Mouse (Mus musculus) adrenal gland, postnatal 10 days (tissue): ENCODE results near the gene Flad1. TPM values are rescaled to one million over a fixed set of nuclear protein-coding genes. Genes with fewer than 3 reads are reported as not detected.

Experiments
- DNase-seq: peaks from one replicate; pipeline ENCODE4 v3.0.0; 2021; ENCODE audit warnings: mixed read lengths
- long read RNA-seq, 2 experiments: library from polyadenylated mRNA; stranded (forward); transcript quantifications; one replicate each; pipeline ENCODE4 v2.0.0; 2021
- total RNA-seq, 2 experiments: library from RNA; stranded (reverse); gene quantifications; 2 replicates each; pipeline ENCODE4 v1.2.3; 2021

Flad1 gene
- 10 to 100 TPM; 49.4 to 54.6 TPM for total RNA-seq
- long read RNA-seq, experiment 1, transcript Flad1-204 (8 exons, 2,892 nt), result major isoform, 59 of 102 reads
- long read RNA-seq, experiment 1, transcript Flad1-202 (8 exons, 2,238 nt), result minor isoform, 11 of 102 reads
- long read RNA-seq, experiment 1, partial matches to known transcripts, result 11 of 102 reads
- long read RNA-seq, experiment 1, other reads (novel, unspliced or antisense), result 20 of 102 reads
- long read RNA-seq, experiment 2, transcript Flad1-204 (8 exons, 2,892 nt), result major isoform, 34 of 62 reads
- long read RNA-seq, experiment 2, partial matches to known transcripts, result 7 of 62 reads
- long read RNA-seq, experiment 2, other reads (novel, unspliced or antisense), result 19 of 62 reads

DNA sequence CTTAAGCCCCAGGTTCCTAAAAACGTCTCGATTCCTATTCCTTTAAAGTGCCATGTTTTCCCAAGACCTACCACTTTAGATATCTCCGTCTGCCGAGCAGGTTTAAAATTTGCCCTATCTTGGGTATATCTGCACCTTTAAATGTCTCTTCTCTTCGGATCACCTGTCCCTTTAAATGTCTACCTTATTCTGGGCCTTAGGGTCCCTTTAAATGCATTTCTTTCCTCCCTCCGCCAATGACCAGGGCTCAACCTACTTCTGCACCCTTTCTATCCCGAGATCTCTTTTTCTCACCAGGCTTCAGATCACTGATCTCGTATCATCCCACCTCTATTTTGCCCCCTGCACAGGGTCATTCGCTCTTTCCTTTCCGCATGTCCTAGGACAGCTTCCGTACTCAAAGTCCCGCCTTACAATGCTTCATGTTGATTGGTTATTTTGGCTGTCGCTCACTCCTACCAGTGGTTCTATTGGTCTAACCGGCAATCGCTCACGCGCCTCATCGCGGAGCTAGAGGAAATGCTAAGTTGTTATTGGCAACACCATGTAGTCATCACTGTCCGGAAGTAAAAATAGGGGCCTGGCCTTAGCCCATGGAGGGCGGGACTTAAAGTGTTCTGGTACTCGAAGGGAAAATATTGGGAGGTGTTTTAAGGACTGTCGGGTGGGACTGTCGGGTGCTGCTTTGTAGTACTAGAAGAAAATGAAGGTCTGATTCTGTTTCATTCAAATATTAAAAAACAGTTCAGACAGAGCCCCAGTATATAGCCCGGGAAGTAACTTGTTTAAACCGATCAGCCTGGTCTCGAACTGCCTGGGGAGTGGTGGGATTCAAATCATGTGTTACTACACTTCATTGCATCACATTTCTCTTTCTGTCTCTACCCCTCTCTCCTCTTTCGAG lies at the start of gene Flad1:
TSS of gene Flad1 (minus strand) at position 381 of the 904 bp plus-strand sequence.
- peak; percentile 96 for DNase-seq

DNA sequence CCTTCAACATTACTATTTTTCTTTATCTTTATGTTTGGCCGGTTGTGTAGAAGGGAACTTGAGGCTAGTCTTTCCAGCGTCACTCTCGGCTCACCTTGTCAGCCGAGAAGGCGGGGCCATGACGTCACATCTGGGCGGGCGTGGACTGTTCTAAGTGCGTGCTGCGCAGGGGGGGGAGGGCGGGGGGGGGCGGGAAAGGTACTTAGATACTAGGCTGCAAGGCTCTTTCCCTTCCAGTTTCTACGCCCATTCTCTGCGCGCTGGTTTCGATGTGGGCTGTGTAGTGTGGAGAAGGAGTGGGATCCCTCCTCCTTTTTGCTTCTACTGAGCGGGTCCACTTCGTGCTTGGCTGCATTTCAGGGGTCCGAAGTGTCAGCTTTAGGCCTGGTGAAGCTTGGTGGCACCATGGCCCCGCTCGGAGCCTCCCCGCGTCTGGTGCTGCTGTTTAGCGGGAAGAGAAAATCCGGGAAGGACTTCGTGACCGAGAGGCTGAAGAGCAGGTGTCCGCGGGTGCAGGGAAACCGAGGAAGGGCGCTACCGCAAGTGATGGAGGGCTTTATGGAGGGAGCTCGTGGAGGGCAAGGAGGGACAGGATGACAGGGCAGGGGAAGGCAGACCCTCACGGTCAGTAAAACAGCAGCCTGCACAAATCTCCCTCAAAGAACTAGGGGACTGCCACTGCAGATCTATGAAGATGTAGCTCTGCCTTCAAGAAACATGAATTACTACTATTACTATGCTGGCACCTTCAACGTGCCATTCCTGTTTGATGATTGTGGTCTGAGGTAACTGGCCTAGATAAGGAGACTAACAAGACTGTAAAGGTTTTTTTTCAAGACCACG lies 47.5 kb upstream of the Flad1 start:
- peak; percentile 96 for DNase-seq

DNA sequence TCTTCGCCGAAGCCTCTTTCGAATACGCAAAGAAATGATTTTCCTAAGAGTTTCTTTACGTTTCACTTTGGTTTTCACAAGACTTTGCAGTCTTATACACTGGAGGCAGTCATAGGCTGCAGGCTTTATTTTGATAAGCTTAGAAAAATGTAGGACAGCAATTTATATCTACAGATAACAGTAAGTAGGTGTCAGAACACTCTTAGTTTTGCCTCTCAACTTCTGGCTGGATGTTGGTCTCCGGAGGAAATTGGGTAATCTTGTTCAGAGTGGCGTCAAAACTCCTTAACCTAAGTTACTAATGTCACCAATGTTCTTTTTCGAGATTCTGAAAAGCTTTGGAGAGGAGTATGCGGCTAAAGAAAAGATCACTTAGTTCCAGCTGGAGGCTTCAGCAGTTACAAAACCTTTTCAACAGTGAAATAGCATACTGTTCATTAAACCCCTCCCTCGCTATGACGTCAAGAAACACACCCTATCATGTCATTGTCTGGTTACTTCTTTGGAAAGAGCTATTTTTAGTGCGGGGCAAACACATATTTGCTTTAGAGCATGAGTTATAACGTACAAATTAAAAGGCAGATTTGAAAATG lies 46.8 kb upstream of the Flad1 start:
- no peak for DNase-seq

DNA sequence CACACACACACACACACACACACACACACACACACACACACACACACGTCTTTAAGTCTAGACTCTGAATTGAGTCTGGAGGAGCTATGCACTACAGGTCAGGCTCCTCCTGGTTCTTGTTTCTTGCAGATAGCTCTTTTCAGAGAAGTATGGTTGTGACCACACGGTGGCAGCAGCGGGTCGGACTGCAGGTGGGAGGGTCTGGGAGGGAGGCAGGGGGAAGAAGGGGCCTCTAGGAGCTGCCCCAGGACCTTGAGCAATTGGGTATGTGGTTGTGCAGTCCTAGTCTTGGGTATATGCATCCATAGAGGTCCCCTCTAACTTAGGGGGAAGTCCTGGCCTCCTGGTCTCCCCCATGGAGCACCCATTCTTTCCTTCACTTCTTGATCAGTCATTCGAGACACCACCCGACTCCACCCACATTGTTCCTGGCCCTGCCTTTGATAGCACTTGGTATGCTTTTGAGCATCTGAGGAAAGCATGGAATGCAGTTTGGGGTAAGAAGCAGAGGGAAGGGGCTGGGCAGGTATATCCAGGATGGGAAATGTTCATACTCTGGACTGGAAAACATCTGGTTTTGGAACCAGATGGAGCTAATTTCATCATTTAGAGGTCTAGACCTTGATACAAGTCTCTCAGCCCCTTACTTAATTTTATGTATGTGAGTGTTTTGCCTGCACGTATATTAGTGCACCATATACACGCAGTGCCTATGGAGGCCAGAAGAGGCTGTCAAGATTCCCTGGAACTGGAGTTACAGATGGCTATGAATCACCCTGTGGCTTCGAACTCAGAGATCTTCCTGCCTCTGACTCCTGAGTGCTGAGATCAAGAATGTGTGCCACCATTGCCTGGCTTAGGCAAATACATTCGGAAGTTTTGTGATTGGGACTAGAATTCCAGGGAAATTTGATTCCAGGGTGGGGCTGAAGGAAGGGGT lies 45.3 kb upstream of the Flad1 start:
- DNase-seq, result peak; percentile 83

- no peak for DNase-seq
Observed at GRCm38 (mm10) chr3:89455786-89456285, 44.2 kb upstream of the Flad1 start.

DNA sequence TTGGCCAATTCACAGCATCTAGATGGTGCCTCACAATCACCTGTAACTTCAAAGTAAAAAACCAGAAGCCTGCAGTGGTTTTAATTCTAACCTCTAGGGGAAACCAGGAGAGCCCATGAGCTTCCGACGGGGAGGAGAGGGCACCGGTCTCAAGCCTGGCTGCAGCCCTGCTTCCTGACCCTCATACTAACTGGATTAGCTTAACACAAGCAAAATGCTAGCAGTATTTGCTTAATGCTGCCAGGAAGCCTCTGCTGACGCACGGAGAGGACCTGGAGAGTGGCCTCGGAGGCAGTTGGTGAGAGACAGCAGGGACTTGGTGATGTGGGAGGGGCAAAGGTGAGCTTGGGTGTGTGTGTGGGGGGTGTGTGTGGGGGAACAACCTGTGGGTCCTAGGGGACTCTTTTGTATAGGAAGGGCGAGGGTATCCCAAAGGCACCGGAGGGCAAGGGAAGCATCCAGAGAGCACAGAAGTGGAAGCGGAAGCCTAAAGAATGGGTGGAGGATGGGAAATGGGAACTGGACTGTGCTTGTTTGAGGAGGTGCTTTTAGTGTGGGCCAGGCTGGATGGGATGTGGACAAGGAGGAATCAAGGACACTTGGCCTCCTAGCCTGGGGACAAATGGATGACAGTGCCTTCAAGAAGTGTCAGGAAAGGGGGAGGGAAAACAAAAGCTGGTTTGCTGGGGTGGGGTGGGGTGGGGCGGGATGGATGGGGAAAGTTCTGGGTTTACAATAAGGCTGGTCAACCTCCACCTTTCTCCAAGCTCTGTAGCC lies 42.9 kb upstream of the Flad1 start, which contains the start of gene Pmvk:
TSS of gene Pmvk (plus strand) at position 141 of the 777 bp plus-strand sequence.
- no peak for DNase-seq

DNA sequence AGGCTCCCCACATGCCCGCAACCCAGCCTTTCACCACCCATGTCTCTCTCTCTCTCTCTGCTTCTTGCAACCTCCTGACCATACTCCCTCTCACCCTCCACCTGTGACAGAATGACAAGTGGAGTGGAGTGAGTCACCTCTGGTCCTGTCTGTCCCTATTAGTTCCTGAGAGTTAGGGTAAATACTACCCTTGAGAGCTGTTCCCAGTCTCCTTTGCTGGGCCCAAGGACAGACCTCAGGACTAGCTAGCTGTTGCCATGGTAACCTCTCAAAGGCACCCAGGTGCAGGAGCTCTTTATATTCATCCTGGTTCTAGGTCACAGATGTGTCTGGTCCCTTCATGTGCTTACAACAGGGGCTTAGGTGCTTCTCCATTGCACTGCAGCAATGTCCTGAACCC lies 40.2 kb upstream of the Flad1 start:
- DNase-seq, result no peak

DNA sequence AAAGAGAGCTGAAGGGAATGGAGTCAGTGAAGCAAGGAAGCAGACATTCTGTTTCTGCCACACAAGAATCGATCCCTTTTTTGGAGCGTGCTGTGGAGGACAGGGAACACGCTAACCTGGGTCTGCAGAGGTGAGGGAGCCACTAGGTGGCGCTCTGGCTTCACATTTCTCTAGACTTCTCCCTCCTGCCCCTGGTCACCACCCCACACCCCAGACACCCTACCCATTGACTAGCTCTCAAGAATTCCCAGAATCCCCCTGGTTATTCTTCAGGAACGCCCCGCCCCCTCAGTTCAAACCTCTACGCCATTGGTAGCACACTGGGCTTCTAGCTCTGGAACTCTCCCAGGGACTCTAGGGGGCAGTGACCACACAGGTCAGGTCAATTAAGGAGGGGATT lies 37.9 kb upstream of the Flad1 start:
- peak; percentile 81 for DNase-seq

DNA sequence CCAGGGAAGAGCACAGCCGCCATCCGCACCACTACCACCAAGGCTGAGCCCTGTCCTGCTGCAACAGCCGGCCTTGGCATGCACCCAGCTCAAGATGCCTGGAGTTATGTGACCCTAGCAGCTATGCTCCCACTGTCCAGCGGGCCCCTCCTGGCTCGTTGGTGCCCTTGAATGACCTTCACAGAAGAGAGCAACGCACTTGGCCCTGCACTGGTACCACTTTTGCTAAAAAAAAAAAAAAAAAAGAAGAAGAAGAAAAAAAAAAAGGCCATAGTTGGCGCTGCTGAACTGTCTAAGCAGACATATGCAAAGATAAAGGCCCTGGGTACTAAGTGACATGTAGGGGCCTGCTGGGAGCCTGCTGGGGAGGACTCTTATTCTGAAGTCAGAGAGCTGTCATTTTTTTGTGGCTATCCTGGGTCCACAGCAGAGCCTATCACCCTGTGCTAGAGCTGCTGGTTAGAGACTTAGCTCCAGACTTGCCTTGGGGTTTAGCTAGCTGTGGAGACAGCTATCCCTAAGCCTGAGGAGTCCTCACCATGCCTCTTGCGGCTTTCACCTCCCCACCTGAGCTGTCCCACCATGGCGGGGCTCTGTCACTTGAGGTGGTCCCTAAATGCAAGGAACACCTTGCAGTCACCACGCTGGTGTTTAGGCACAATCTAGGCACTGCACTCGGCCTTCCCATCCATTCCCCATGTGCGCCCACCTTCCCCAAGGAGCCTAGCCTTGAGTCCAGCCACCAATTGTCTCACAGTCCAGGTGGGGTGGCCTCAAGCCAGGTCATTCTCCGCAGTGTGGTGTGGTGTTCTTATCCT lies 37.3 kb upstream of the Flad1 start:
- DNase-seq, result peak; percentile 83

DNA sequence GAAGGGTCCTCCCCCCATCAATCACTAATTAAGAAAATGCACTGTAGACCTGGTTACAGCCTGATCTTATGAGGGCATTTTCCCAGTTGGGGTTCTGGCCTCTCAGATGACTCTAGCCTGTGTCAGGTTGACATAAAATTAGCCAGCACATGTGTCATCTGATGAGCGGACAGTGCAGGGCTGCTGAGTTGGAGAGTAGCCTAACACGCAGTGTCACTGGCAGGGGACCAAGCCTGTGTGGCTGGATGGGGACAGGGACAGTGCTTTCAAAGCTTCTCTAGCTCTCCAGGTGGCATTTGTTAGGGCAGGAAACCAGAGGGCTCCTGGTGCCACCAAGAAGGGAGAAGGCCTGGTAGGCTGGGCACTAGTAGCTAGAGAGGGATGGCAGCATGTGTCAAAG lies 29.0 kb upstream of the Flad1 start:
- peak; percentile 64 for DNase-seq

DNA sequence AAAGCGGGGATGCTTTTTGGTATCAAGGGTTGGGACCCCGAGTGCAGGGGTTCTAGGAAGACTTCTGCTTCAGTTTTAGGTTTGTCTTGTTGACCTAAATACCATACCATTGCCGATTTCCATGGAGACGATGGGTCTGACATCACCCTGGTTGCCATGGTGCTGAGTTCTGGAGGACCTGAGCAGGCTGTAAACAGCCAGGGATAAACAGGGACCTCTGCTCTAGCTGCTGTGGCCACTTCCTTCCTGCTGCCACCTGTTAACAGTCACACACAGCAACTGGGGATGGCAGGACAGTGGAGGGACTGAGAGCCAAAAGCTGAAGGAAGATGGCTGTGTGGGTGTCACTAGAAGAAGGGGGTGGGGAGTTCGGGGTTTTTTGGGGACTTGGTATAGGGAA lies 25.6 kb upstream of the Flad1 start:
- peak; percentile 40 for DNase-seq

DNA sequence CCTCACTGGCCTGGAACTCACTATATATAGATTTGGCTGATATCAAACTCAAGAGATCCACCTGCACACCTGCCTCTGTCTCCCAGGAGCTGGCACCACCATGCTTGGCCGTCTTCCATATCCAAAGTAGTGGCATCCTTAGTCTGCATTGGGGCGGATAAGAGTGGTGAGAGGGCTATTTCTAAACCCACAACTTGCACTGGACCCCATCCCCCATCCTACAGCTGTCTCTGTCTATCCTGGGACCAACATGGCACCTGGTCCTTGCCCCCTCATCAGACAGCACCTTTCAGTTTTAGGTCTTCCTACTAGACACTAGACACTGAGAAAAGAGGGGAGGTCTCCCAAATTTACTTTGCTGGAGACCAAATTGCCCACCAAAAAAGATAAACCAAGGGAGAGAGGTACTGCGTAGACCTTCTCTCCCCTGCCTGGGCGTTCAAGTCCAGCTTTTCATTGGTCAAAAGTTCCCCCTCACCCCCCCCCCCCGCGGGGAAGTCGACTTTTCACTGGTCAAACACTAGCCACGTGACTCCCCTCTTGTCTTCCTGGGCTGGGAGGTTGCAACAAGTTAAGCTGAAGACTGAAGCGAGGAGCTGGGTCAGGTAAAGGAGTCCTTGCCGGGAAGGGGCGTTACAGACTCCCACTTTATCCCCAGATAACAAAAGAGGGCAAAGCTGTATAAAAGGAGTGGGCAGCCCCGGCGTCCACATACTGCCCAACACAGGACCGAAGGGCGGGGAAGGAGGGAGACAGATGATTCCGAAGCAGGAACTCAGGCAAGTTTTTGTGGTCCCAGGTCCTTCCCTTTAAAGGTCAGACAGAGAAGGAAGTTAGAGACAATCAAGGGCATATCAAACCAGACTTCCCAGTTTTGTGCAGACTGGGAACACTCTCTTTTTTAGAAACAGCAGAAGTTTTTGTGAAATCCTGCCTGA lies 24.8 kb upstream of the Flad1 start, which contains the start of gene Pbxip1:
TSS of gene Pbxip1 (plus strand) at position 531 of the 938 bp plus-strand sequence.
- peak; percentile 79 for DNase-seq

- no peak for DNase-seq
Observed at GRCm38 (mm10) chr3:89435041-89435440, 23.4 kb upstream of the Flad1 start.

DNA sequence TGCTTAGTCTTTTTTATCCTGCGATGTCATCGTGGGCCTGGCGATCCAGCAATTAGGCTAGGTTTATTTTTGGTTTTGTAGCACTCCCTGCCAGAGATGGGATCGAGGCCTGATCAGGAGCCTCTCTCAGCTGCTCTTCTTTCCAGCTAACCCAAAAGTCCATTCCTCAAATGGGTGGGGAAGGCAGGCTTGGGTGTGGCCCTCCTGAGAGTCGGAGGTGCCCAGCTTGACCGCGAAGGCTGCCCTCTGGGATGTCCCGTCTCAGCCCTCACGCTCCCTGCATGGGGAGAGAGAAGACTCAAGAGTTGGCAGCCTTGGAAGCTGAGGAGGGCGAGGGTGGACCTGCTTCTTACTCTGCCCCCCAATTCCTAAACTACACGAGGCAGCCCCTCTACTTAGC lies 22.9 kb upstream of the Flad1 start:
- DNase-seq, result no peak

- no peak for DNase-seq
Observed at GRCm38 (mm10) chr3:89432606-89433005, 20.9 kb upstream of the Flad1 start.

DNA sequence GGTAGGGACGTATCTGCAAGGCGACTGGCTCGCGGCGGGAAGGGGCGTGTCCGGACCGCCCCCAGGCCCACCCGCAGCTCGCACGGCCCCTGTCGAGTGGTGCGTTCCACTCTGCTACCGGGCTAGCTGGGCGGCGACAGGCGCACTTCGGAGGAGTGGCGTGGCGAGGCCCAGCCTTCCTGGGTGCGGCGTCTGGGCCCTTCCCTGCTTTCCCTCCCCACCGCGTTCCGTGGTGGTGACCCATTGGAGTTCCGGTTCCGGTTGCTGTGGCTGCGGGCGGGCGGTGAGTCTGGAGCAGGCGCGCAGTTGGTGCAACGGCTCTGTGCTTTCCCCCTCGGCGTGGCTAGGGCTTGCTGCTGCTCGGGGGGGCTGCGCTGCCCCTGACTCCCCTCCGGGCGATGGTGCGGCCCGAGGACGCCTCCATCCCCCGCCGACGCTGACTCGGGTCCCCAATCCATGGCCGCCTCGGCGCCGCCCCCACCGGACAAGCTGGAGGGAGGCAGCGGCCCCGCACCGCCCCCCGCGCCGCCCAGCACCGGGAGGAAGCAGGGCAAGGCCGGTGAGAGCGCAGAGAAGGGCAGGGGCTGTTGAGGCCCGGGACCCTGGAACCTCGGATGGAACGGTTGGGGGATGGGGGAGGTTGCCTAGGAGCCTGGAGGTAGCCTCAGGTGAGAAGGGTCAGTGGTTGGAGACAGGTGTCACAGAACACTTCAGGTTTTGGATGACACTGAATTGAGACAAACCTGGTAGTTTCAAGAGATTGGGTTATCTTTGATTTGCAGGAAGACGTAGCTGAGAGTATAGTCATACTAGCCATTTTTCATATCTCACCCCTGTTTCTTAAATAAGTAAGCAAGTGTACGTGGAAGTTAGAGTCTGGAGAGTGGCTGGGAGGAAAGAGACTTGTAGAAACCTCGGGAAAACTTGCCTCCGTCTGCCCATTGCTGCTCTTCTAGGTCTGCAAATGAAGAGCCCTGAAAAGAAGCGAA lies 18.8 kb upstream of the Flad1 start, which contains the start of gene Pygo2:
TSS of gene Pygo2 (plus strand) at position 44 of the 989 bp plus-strand sequence.
- peak; percentile 97 for DNase-seq
